Mouse (Mus musculus) limb, embryonic 14.5 days (tissue): ENCODE data around the gene Avil. TPM values are rescaled to one million over a fixed set of nuclear protein-coding genes. Genes with fewer than 3 reads are reported as not detected.

ENCODE experiments used
- ATAC-seq: fragments of 200-750 bp; cut with Nextera tagmentation; 2 replicates; pipeline ENCODE4 v1.8.0; 2017; ENCODE audit warnings: low read depth, moderate number of reproducible peaks, moderate TSS enrichment; ENCODE audit not compliant: low FRiP score
- DNase-seq: peaks from one replicate; pipeline ENCODE4 v3.0.0-alpha.2; 2015; ENCODE audit warnings: low spot score
- H3K27ac ChIP-seq: fragments of 300-500 bp; sonication (generic); replicated peaks from 2 replicates; pipeline ENCODE4 v1.5.1; 2014; ENCODE audit warnings: low read depth, mild to moderate bottlenecking, low read length, moderate library complexity, mixed read lengths
- H3K27me3 ChIP-seq: fragments of 300-500 bp; sonication (generic); 2 replicates; pipeline ENCODE4 v1.6.1; 2014; ENCODE audit warnings: low read length, mixed read lengths; ENCODE audit not compliant: control insufficient read depth, insufficient read depth
- H3K36me3 ChIP-seq: fragments of 300-500 bp; sonication (generic); 2 replicates; pipeline ENCODE4 v1.6.1; 2014; ENCODE audit warnings: mild to moderate bottlenecking, low read length, moderate library complexity, mixed read lengths; ENCODE audit not compliant: control insufficient read depth, insufficient read depth
- H3K4me1 ChIP-seq: fragments of 300-500 bp; sonication (generic); 2 replicates; pipeline ENCODE4 v1.6.1; 2014; ENCODE audit warnings: antibody characterized with exemption, low read length, mixed read lengths; ENCODE audit not compliant: control insufficient read depth, insufficient read depth
- H3K4me2 ChIP-seq: fragments of 300-500 bp; sonication (generic); replicated peaks from 2 replicates; pipeline ENCODE4 v1.6.1; 2014; ENCODE audit warnings: low read depth, mild to moderate bottlenecking, low read length, moderate library complexity; ENCODE audit not compliant: severe bottlenecking
- H3K4me3 ChIP-seq: fragments of 300-500 bp; sonication (generic); replicated peaks from 2 replicates; pipeline ENCODE4 v1.5.1; 2014; ENCODE audit warnings: low read length
- H3K9ac ChIP-seq: fragments of 300-500 bp; sonication (generic); 2 replicates; pipeline ENCODE4 v1.6.1; 2014; ENCODE audit warnings: mild to moderate bottlenecking, low read depth, low read length, moderate library complexity; ENCODE audit not compliant: severe bottlenecking
- H3K9me3 ChIP-seq: fragments of 300-500 bp; sonication (generic); 2 replicates; pipeline ENCODE4 v1.6.1; 2016; ENCODE audit warnings: low read length; ENCODE audit not compliant: control insufficient read depth
- POLR2A ChIP-seq: fragments of 200-500 bp; IDR thresholded peaks from 2 replicates; pipeline ENCODE4 v1.8.0; 2012; ENCODE audit warnings: inconsistent platforms, mild to moderate bottlenecking, moderate library complexity, borderline replicate concordance; ENCODE audit not compliant: insufficient read depth, insufficient read length; ENCODE audit errors: extremely low read depth
- WGBS: fragments of 180-500 bp; shearing (Covaris S2); extraction: QIAGEN DNeasy Blood & Tissue Kit; methylation state at CpG from one replicate; pipeline ENCODE4 v1.1.7; 2014; 5-methylcytosine and 5-hydroxymethylcytosine counted together
- polyA plus RNA-seq, 2 experiments: library from polyadenylated mRNA; depleted of rRNA in 1 of 2; stranded (reverse) in 1 of 2; unstranded in 1 of 2; fragments of >200 nt; fragmentation: Nextera tagmentation in 1 of 2; extraction: Ambion mirVana in 1 of 2; gene quantifications; 2 replicates each; pipeline versions ENCODE4 v1.2.1 to v1.2.3; 2012 to 2014

Avil gene
- polyA plus RNA-seq, 2 experiments: 0.28 to 0.45 TPM

GRCm38 (mm10) chr10:127063239-127063872 lies 62.8 kb downstream of the Avil start, which contains the start of gene Cdk4:
Cdk4 (plus strand) TSS chr10:127063534.
- Histone ChIP-seq H3K4me3 (peak within 1 kb of the TSS; percentile 86), H3K4me2 (peak within 1 kb of the TSS; percentile 78), H3K27me3 (peaks cover 11% of the 10 kb centered on the region; the same call in 1 of the 2 replicates), H3K4me1 (peaks cover 12% of the 10 kb centered on the region; the same call in 1 of the 2 replicates), H3K36me3 (peaks cover 41% of the 10 kb centered on the region), H3K27ac (peak within 1 kb of the TSS; percentile 84), H3K9me3 (no peaks in the 10 kb centered on the region), H3K9ac (peak within 1 kb of the TSS; percentile 94)
- DNase-seq (peak; percentile 98), ATAC-seq (peak; percentile 91)
- TF ChIP-seq POLR2A: peak; percentile 93; the same call in 1 of the 2 replicates
- WGBS: under 1% methylated on average over 46 of the region's 46 CpGs

DNA sequence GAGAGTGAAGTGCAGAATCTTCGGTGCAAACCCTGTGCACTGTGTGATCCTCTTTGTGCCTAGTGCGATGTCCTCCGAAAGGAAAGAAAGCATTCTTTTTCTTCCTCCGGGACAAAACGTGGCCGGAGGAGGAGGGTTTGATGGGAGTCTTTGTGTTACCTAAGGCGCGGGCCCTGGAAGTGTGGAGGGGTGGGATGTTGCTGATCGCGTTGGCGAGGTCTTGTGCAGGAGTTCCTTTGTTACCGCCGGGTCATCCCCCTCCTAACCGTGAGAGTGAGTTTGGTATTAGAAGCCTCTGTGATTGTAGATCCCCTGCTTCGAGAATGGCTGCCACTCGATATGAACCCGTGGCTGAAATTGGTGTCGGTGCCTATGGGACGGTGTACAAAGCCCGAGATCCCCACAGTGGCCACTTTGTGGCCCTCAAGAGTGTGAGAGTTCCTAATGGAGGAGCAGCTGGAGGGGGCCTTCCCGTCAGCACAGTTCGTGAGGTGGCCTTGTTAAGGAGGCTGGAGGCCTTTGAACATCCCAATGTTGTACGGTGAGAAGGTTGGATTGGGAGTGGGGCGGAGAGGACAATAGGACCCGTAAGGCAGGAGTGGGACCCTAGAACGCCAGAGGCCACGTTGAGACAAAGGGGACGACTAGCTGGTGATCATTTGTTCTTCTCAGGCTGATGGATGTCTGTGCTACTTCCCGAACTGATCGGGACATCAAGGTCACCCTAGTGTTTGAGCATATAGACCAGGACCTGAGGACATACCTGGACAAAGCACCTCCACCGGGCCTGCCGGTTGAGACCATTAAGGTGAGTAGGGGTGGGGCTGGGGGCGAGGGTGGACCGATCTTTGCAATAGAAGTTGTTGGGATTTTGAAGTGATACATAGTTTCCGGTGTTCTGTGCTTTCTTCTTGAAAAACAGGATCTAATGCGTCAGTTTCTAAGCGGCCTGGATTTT lies 63.7 kb downstream of the Avil start:
- DNase-seq (no peak), ATAC-seq (no peak)
- Histone ChIP-seq H3K36me3 (peaks cover 44% of the 10 kb centered on the region), H3K4me2 (peak overlapping the region; percentile 78), H3K9ac (peak overlapping the region; percentile 94), H3K27me3 (peaks cover 11% of the 10 kb centered on the region; the same call in 1 of the 2 replicates), H3K9me3 (no peaks in the 10 kb centered on the region), H3K4me3 (peak overlapping the region; percentile 86), H3K4me1 (peaks cover 14% of the 10 kb centered on the region; the same call in 1 of the 2 replicates), H3K27ac (peak overlapping the region; percentile 84)
- 12% methylated on average over 37 of the region's 37 CpGs for WGBS
- TF ChIP-seq POLR2A: no peak

DNA sequence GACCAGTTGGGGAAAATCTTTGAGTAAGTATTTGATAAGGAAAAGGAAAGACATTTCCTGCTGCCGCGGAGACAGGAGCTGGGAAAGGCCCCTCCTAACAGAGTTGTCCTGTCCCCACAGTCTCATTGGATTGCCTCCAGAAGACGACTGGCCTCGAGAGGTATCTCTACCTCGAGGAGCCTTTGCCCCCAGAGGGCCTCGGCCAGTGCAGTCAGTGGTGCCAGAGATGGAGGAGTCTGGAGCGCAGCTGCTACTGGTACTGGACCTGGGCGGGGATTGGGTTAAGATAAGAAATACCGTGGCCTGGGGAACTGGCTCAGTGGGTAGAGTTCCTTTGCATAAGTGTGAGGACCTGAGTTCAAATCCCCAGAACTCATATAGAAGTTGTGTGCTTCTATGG lies 65.5 kb downstream of the Avil start:
- no peak overlapping the region for H3K9ac ChIP-seq
- ATAC-seq (no peak), DNase-seq (no peak)
- no peak overlapping the region for H3K4me2 ChIP-seq
- H3K36me3 ChIP-seq: peaks cover 44% of the 10 kb centered on the region
- H3K4me3 ChIP-seq: no peak overlapping the region
- H3K9me3 ChIP-seq: no peaks in the 10 kb centered on the region
- H3K27me3 ChIP-seq: peaks cover 2% of the 10 kb centered on the region; the same call in 1 of the 2 replicates
- 89% methylated on average over 9 of the region's 9 CpGs for WGBS
- no peak for TF ChIP-seq POLR2A
- no peak overlapping the region for H3K27ac ChIP-seq
- peaks cover 18% of the 10 kb centered on the region; the same call in 1 of the 2 replicates for H3K4me1 ChIP-seq

DNA sequence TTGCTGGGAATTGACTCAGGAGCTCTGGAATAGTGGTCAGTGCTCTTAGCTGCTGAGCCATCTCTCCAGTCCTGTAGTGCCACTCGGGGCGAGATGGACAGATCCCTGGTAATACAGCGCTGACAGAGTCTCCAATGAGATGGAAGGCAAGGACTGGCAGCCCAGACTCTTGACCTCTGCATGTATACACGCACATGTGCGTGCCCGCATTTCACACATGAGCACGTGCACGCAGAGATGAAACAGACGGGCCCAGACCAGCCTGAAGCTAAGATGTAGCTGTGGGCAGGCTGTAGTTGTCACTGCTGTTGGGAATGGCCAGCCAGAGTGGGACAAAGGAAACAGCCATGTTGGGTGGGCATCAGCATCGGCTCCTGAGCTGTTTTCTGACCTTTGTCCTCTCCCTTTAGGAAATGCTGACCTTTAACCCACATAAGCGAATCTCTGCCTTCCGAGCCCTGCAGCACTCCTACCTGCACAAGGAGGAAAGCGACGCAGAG lies 66.1 kb downstream of the Avil start:
- H3K27me3 ChIP-seq: no peaks in the 10 kb centered on the region
- no peak overlapping the region for H3K27ac ChIP-seq
- H3K9ac ChIP-seq: no peak overlapping the region
- peaks cover 44% of the 10 kb centered on the region for H3K36me3 ChIP-seq
- no peak overlapping the region for H3K4me2 ChIP-seq
- 87% methylated on average over 14 of the region's 14 CpGs for WGBS
- ATAC-seq: no peak
- H3K4me3 ChIP-seq: no peak overlapping the region
- peaks cover 20% of the 10 kb centered on the region; the same call in 1 of the 2 replicates for H3K4me1 ChIP-seq
- no peaks in the 10 kb centered on the region for H3K9me3 ChIP-seq
- DNase-seq: no peak
- TF ChIP-seq POLR2A: no peak
